In the genomic region with DNA sequence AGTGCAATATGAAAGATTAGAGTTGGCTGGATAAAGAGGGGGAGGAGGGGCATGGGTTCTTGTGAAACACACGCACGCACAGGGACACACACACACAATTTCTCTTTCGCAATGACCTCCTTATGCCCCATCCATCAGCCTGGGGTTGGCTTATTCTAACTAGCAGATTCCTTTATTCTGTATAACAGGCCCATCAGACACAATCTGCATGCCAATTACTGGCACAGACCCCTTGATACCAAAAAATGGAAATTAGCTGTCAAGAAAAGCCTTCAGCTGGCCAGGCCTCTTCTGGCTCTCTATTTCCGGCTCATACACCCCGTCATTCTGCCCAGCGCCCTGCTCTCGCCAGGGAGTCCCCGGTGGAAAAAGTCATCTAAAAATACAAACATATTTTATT, we compare ENCODE assay signal across 11 mouse cellular contexts. TPM values are rescaled to one million over a fixed set of nuclear protein-coding genes. Genes with fewer than 3 reads are reported as not detected.
DNase-seq lines count a peak whose midpoint lies in the region; TF ChIP-seq lines count a peak whose summit lies in the region.
"Had no signal": no experiment of that assay in that cellular context is flagged by ENCODE, and none has a peak within 500 bp of the region (broad histone marks: within the 10 kb centered on the region; RNA-seq: fewer than 3 reads in every experiment).

No protein-coding gene starts in this region.

- no peaks in the 10 kb centered on the region for H3K36me3 ChIP-seq in hindbrain, embryonic 10.5 days

- no peaks in the 10 kb centered on the region for H3K27me3 ChIP-seq in hindbrain, embryonic 10.5 days (ENCODE audit: insufficient read depth, poor library complexity, severe bottlenecking)

- no peak for TF ChIP-seq POLR2A in lung, adult 2 months (IDR thresholded peaks at IDR 0.05; ENCODE audit: borderline replicate concordance, extremely low read depth, low read depth, low read length)

- no peak for TF ChIP-seq CTCF in lung, adult 2 months (IDR thresholded peaks at IDR 0.05; ENCODE audit: insufficient read depth, low read length)

- H3K27ac ChIP-seq in hindbrain, embryonic 10.5 days: peak overlapping the region; percentile 77

- no peaks in the 10 kb centered on the region for H3K9me3 ChIP-seq in hindbrain, embryonic 10.5 days

- H3K4me3 ChIP-seq in lung, adult 2 months (replicated peaks; ENCODE audit: extremely low read depth, low read depth, low read length): no peak overlapping the region
- H3K4me3 ChIP-seq in hindbrain, embryonic 10.5 days: no peak overlapping the region
- H3K4me3 ChIP-seq: myocyte had no signal

- DNase-seq in lung, adult 18-20 months: peak; percentile 20 to 29
- no peak for DNase-seq in lung, adult 2 months
- DNase-seq in hindbrain, embryonic 10.5 days (ENCODE audit: low spot score): no peak
- peak; percentile 43 to 66 for DNase-seq in lung, postnatal 4 days
- DNase-seq in retina, embryonic 14.5 days (ENCODE audit: low spot score): peak; percentile 50
- DNase-seq in urinary bladder, postnatal 4 days (ENCODE audit: low spot score in 2 of 2): no peak
- no peak for DNase-seq in thymus, postnatal 0 days (ENCODE audit: low spot score)
- DNase-seq in layer of hippocampus, adult 8-10 months (ENCODE audit: low spot score in 2 of 2): no peak
- DNase-seq: kidney, postnatal 36 days; thymus, postnatal 4 days had no signal

- peaks cover 2% of the 10 kb centered on the region for H3K4me1 ChIP-seq in lung, adult 2 months (ENCODE audit: control insufficient read depth, insufficient read depth, low read length)
- H3K4me1 ChIP-seq in hindbrain, embryonic 10.5 days (replicated peaks): peaks cover 25% of the 10 kb centered on the region

- 63% methylated on average over 8 of the region's 8 CpGs for WGBS in lung, adult 2 months
- 61% methylated on average over 8 of the region's 8 CpGs for WGBS in hindbrain, embryonic 10.5 days

RNA-seq across cellular contexts. Expression of a gene that starts 47.1 kb away (rescaled TPM):
- polyA plus RNA-seq in lung, adult 2 months (2012; rRNA removed): 2.7 and 5.9 TPM in 2 replicates
- 1.1 and 1.6 TPM in 2 replicates for polyA plus RNA-seq in hindbrain, embryonic 10.5 days (2016; fragmentation: Nextera tagmentation; extraction: Ambion mirVana)
- 9.2 and 9.7 TPM in 2 replicates for polyA plus RNA-seq in thymus, postnatal 0 days (2015; fragmentation: Nextera tagmentation; extraction: Ambion mirVana)
- total RNA-seq in layer of hippocampus, adult 8-10 months (2022): 1 to 10 TPM; 2.5 to 4.9 (median 3.9) TPM

Comparison
In these comparisons a context has a peak if more than half of its experiments do, and no peak if none do; other contexts are left out.
1. DNase-seq: peak in lung, adult 18-20 months (2 of 2), lung, postnatal 4 days (2 of 2) and retina, embryonic 14.5 days (single experiment); none in lung, adult 2 months (single experiment), hindbrain, embryonic 10.5 days (single experiment), urinary bladder, postnatal 4 days (0 of 2), thymus, postnatal 0 days (single experiment) and layer of hippocampus, adult 8-10 months (0 of 2).